Mouse (Mus musculus) liver, adult 2 months (tissue): Measurements from ENCODE around the gene Prkaa1.

Experiments
- CTCF ChIP-seq: fragments of 200-500 bp; IDR thresholded peaks from 2 replicates; pipeline ENCODE4 v1.5.1; 2011; ENCODE audit warnings: low read depth, low read length, control low read depth
- POLR2A ChIP-seq: fragments of 200-500 bp; IDR thresholded peaks from 2 replicates; pipeline ENCODE4 v1.6.1; 2011; ENCODE audit warnings: low read length, control low read depth; ENCODE audit not compliant: insufficient read depth; ENCODE audit errors: extremely low read depth

GRCm38 (mm10) chr15:5154621-5155020, 11.0 kb downstream of the Prkaa1 start:
- TF ChIP-seq POLR2A (no peak), CTCF (no peak)
